Mouse (Mus musculus) erythroblast, embryonic 14.5 days (primary cell): ENCODE data around the gene Gm10778.

ENCODE experiments used
- GATA1 ChIP-seq: IDR thresholded peaks from 2 replicates; pipeline ENCODE4 v1.6.1; 2012; ENCODE audit warnings: low read length, inconsistent platforms, mixed read lengths
- TAL1 ChIP-seq: IDR thresholded peaks from 3 replicates; pipeline ENCODE4 v1.6.1; 2012; ENCODE audit warnings: low read length, inconsistent platforms, mixed read lengths

DNA sequence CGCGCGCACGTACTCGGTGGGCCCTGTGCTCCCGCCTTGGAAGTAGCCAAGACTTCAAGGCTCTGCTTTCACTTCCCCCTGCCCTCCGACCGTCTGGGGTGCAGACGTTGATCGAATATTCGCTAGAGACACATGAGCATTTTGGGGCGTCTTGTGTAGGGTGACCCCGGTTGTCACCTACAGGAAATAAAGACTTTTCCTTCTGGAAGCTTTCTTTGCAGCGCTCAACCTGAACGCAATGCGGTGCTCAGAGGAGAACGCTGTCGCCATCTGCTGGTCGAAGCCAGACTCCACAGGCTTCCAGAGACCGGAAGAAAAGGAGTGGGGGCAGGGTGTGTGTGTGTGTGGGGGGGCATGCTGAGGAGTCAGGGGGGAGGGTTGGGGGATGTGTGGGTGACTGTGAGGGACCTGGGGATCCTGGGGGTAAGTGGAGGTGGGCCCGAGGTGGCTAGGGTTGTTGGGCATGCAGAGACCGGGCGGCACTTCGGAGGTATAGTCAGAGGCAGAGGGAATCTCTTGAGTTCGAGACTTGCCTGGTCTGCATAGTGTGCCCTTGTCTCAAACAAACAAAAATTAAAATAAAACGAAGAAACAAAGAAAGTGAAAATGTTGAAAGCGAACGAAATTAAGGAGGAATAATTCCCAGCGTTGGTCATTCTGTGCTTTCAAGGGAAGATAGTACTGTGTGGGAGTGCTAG lies 43.7 kb upstream of the Gm10778 start:
- TF ChIP-seq GATA1, result no peak
- TF ChIP-seq TAL1, result no peak
